Mouse (Mus musculus) liver, embryonic 11.5 days (tissue): ENCODE data around the gene Ube2c. TPM values are rescaled to one million over a fixed set of nuclear protein-coding genes. Genes with fewer than 3 reads are reported as not detected.
A peak's percentile ranks its signal among the peaks of the same experiment; 100 is the strongest.
"Not testable (repeated sequence)": the region's sequence is repeated elsewhere in the genome, so short reads cannot be mapped to it uniquely, and the experiment has no call there.

Experiments used
- ATAC-seq: fragments of 200-750 bp; cut with Nextera tagmentation; replicated peaks from 2 replicates; pipeline ENCODE4 v1.8.0; 2017; ENCODE audit warnings: moderate number of reproducible peaks, mild to moderate bottlenecking, moderate TSS enrichment, moderate library complexity; ENCODE audit not compliant: low FRiP score
- DNase-seq: peaks from one replicate; pipeline ENCODE4 v3.0.0-alpha.2; 2017; ENCODE audit warnings: low spot score
- H3K27ac ChIP-seq: fragments of 300-500 bp; sonication (generic); 2 replicates; pipeline ENCODE4 v1.5.1; 2014; ENCODE audit warnings: mild to moderate bottlenecking, low read depth, low read length, control low read depth
- H3K27me3 ChIP-seq: fragments of 300-500 bp; sonication (generic); replicated peaks from 2 replicates; pipeline ENCODE4 v1.6.1; 2014; ENCODE audit warnings: low read length, mixed read lengths; ENCODE audit not compliant: control insufficient read depth, insufficient read depth
- H3K36me3 ChIP-seq: fragments of 300-500 bp; sonication (generic); 2 replicates; pipeline ENCODE4 v1.6.1; 2014; ENCODE audit warnings: mild to moderate bottlenecking, low read length, moderate library complexity, mixed read lengths; ENCODE audit not compliant: control insufficient read depth, insufficient read depth
- H3K4me1 ChIP-seq: fragments of 300-500 bp; sonication (generic); replicated peaks from 2 replicates; pipeline ENCODE4 v1.6.1; 2014; ENCODE audit warnings: low read length, mixed read lengths; ENCODE audit not compliant: control insufficient read depth, insufficient read depth
- H3K4me2 ChIP-seq: fragments of 300-500 bp; sonication (generic); 2 replicates; pipeline ENCODE4 v1.6.1; 2014; ENCODE audit warnings: mild to moderate bottlenecking, control low read depth, moderate library complexity
- H3K4me3 ChIP-seq: fragments of 300-500 bp; sonication (generic); 2 replicates; pipeline ENCODE4 v1.5.1; 2014; ENCODE audit warnings: low read depth, low read length, control low read depth
- H3K9ac ChIP-seq: fragments of 300-500 bp; sonication (generic); 2 replicates; pipeline ENCODE4 v1.6.1; 2014; ENCODE audit warnings: low read depth, low read length, control low read depth
- H3K9me3 ChIP-seq: fragments of 300-500 bp; sonication (generic); 2 replicates; pipeline ENCODE4 v1.6.1; 2016; ENCODE audit warnings: low read length, inconsistent platforms, mixed read lengths; ENCODE audit not compliant: control insufficient read depth
- WGBS: fragments of 180-500 bp; shearing (Covaris S2); extraction: QIAGEN DNeasy Blood & Tissue Kit; methylation state at CpG from one replicate; pipeline ENCODE4 v1.1.7; 2014; 5-methylcytosine and 5-hydroxymethylcytosine counted together
- polyA plus RNA-seq: library from polyadenylated mRNA; unstranded; fragments of >200 nt; fragmentation: Nextera tagmentation; extraction: Ambion mirVana; gene quantifications from 2 replicates; pipeline ENCODE4 v1.2.1, GENCODE M21; 2014

Gene Ube2c
- polyA plus RNA-seq, 1 experiment from 2014 or later = 522 TPM

GRCm38 (mm10) chr2:164798554-164798953, 28.9 kb downstream of the Ube2c start:
- peaks cover 33% of the 10 kb centered on the region for H3K36me3 ChIP-seq
- H3K4me1 ChIP-seq, DNase-seq, H3K4me2 ChIP-seq, H3K4me3 ChIP-seq, H3K9me3 ChIP-seq, H3K27ac ChIP-seq, ATAC-seq, H3K27me3 ChIP-seq, H3K9ac ChIP-seq: not testable (repeated sequence)
- WGBS = 83% methylated on average over 6 of the region's 6 CpGs

GRCm38 (mm10) chr2:164800252-164801004, 30.7 kb downstream of the Ube2c start:
- no peak overlapping the region for H3K27ac ChIP-seq
- no peak for DNase-seq
- H3K4me1 ChIP-seq = peaks cover 4% of the 10 kb centered on the region
- H3K4me3 ChIP-seq = no peak overlapping the region
- ATAC-seq = no peak
- no peaks in the 10 kb centered on the region for H3K9me3 ChIP-seq
- 87% methylated on average over 13 of the region's 13 CpGs for WGBS
- H3K36me3 ChIP-seq = peaks cover 25% of the 10 kb centered on the region
- no peak overlapping the region for H3K9ac ChIP-seq
- no peak overlapping the region for H3K4me2 ChIP-seq
- no peaks in the 10 kb centered on the region for H3K27me3 ChIP-seq

- peaks cover 12% of the 10 kb centered on the region for H3K4me1 ChIP-seq
- WGBS = 90% methylated on average over 16 of the region's 16 CpGs
- H3K27me3 ChIP-seq = no peaks in the 10 kb centered on the region
- H3K27ac ChIP-seq = no peak overlapping the region
- ATAC-seq (no peak), DNase-seq (no peak)
- H3K9me3 ChIP-seq = no peaks in the 10 kb centered on the region
- peak overlapping the region; percentile 90 for H3K4me3 ChIP-seq
- H3K4me2 ChIP-seq = peak overlapping the region; percentile 66
- peak overlapping the region; percentile 88 for H3K9ac ChIP-seq
- H3K36me3 ChIP-seq = peaks cover 12% of the 10 kb centered on the region
Observed at GRCm38 (mm10) chr2:164803201-164803920, 33.7 kb downstream of the Ube2c start.

- no peak overlapping the region for H3K27ac ChIP-seq
- H3K9ac ChIP-seq = peak overlapping the region; percentile 88
- peaks cover 12% of the 10 kb centered on the region for H3K4me1 ChIP-seq
- ATAC-seq (no peak), DNase-seq (no peak)
- peak overlapping the region; percentile 90 for H3K4me3 ChIP-seq
- H3K4me2 ChIP-seq = peak overlapping the region; percentile 66
- WGBS = 46% methylated on average over 1 of the region's 1 CpGs
- no peaks in the 10 kb centered on the region for H3K27me3 ChIP-seq
- no peaks in the 10 kb centered on the region for H3K9me3 ChIP-seq
- peaks cover 15% of the 10 kb centered on the region for H3K36me3 ChIP-seq
Observed at GRCm38 (mm10) chr2:164803921-164804313, 34.2 kb downstream of the Ube2c start.

- Histone ChIP-seq H3K36me3 (peaks cover 12% of the 10 kb centered on the region), H3K27ac (peak within 1 kb of the TSS; percentile 81), H3K9ac (peak within 1 kb of the TSS; percentile 88), H3K9me3 (no peaks in the 10 kb centered on the region), H3K4me3 (peak within 1 kb of the TSS; percentile 90), H3K4me1 (peaks cover 12% of the 10 kb centered on the region), H3K4me2 (peak within 1 kb of the TSS; percentile 78), H3K27me3 (no peaks in the 10 kb centered on the region)
- DNase-seq = peak; percentile 95
- WGBS = under 1% methylated on average over 47 of the region's 47 CpGs
- peak; percentile 95 for ATAC-seq
Observed at GRCm38 (mm10) chr2:164804533-164805331, 35.0 kb downstream of the Ube2c start, which contains the start of the genes Acot8 and Zswim3. Gene Acot8 (minus strand): TSS chr2:164804882. Gene Zswim3 (plus strand): TSS chr2:164805098.

- Histone ChIP-seq H3K9me3 (no peaks in the 10 kb centered on the region), H3K27me3 (no peaks in the 10 kb centered on the region), H3K36me3 (peaks cover 7% of the 10 kb centered on the region; the same call in 1 of the 2 replicates), H3K9ac (peak overlapping the region; percentile 80), H3K4me1 (peaks cover 12% of the 10 kb centered on the region), H3K4me3 (peak overlapping the region; percentile 90), H3K27ac (peak overlapping the region; percentile 81), H3K4me2 (peak overlapping the region; percentile 78)
- DNase-seq = no peak
- WGBS = under 1% methylated on average over 21 of the region's 21 CpGs
- peak; percentile 75 for ATAC-seq
Observed at GRCm38 (mm10) chr2:164805332-164805718, 35.6 kb downstream of the Ube2c start.

GRCm38 (mm10) chr2:164806614-164807013, 36.9 kb downstream of the Ube2c start:
- Histone ChIP-seq H3K36me3 (peaks cover 2% of the 10 kb centered on the region; the same call in 1 of the 2 replicates), H3K27me3 (no peaks in the 10 kb centered on the region), H3K4me2 (peak overlapping the region; percentile 78), H3K27ac (no peak overlapping the region), H3K4me3 (peak overlapping the region; percentile 90; the same call in 1 of the 2 replicates), H3K9me3 (no peaks in the 10 kb centered on the region), H3K9ac (0 out of 2 replicates have a peak overlapping the region, but pooled peaks have one; percentile 17), H3K4me1 (peaks cover 12% of the 10 kb centered on the region)
- ATAC-seq (no peak), DNase-seq (no peak)
- WGBS = 79% methylated on average over 7 of the region's 7 CpGs

GRCm38 (mm10) chr2:164813557-164813956, 43.9 kb downstream of the Ube2c start:
- no peak overlapping the region for H3K4me2 ChIP-seq
- no peak overlapping the region for H3K4me3 ChIP-seq
- H3K9ac ChIP-seq = no peak overlapping the region
- ATAC-seq = no peak
- no peaks in the 10 kb centered on the region for H3K27me3 ChIP-seq
- peaks cover 4% of the 10 kb centered on the region; the same call in 1 of the 2 replicates for H3K36me3 ChIP-seq
- WGBS = 67% methylated on average over 2 of the region's 2 CpGs
- no peak overlapping the region for H3K27ac ChIP-seq
- no peaks in the 10 kb centered on the region for H3K9me3 ChIP-seq
- peaks cover 6% of the 10 kb centered on the region; the same call in 1 of the 2 replicates for H3K4me1 ChIP-seq
- DNase-seq = no peak
